Mouse (Mus musculus): ENCODE data around the gene Defa21. TPM values are rescaled to one million over a fixed set of nuclear protein-coding genes. Genes with fewer than 3 reads are reported as not detected.
"Not testable (repeated sequence)": the region's sequence is repeated elsewhere in the genome, so short reads cannot be mapped to it uniquely, and the experiment has no call there.

Defa21 gene
- polyA plus RNA-seq (2015; fragmentation: Nextera tagmentation; extraction: Ambion mirVana), result not detected in 2 replicates

DNA sequence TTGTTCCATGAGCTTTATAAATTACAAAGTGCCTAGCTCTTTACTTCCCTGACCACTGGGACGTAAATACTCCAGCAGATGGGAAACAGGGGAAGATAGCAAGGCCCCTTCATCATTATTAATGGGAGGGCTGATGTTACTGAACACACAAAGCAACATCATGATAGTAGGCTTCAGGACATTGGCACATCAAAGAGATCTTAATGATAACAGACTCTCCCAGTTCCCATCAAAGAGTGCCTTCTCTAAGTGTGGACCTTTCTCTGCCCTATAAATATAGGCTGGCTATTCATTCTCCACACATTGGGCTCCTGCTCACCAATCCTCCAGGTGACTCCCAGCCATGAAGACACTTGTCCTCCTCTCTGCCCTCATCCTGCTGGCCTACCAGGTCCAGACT, at the start of gene Defa21:
TSS of gene Defa21 (plus strand) at position 301 of the 400 bp plus-strand sequence.
- not testable (repeated sequence) for H3K9me3 ChIP-seq (replicated peaks; ENCODE audit: low read length)
- no CpG with 5 or more reads among the region's 1 CpGs for WGBS

DNA sequence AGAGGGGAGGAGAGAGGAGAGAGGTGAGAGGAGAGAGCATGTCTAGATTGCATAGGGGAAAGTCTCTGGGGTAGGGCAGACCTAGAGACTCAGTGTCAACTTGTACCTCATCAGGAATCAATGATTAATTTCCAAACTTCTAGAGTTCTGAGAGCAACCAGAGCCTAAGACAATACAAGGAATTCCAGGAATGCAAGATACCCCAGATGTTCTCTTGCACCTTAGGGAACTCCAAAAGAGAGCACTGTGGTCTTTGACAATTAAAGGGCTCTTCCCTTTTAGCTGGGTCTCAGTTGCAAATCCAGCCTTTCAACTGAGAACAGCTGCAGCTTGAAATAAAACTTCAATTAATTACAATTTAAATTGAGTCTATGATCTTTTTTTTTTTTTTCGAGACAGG, 45.5 kb upstream of the Defa21 start:
- WGBS, result 47% methylated on average over 1 of the region's 1 CpGs
- no peak overlapping the region for H3K27ac ChIP-seq
- no peak overlapping the region for H3K4me3 ChIP-seq (replicated peaks; ENCODE audit: low read depth, low read length)
- no peaks in the 10 kb centered on the region for H3K36me3 ChIP-seq (ENCODE audit: insufficient read depth, low read length)
- no peaks in the 10 kb centered on the region for H3K9me3 ChIP-seq (replicated peaks; ENCODE audit: low read length)
- no peaks in the 10 kb centered on the region for H3K4me1 ChIP-seq (replicated peaks; ENCODE audit: insufficient read depth, low read length)
- no peak for ATAC-seq (replicated peaks; ENCODE audit: low FRiP score, low read depth)
- no peak overlapping the region for H3K4me2 ChIP-seq (ENCODE audit: low read length)
- H3K27me3 ChIP-seq (ENCODE audit: insufficient read depth, low read length), result no peaks in the 10 kb centered on the region
- no peak overlapping the region for H3K9ac ChIP-seq (ENCODE audit: low read depth, low read length)
- no peak for TF ChIP-seq CTCF (IDR thresholded peaks at IDR 0.05; ENCODE audit: low read depth)
- DNase-seq (ENCODE audit: low spot score), result no peak

More for the DNA sequence above, at the start of gene Defa21:
- H3K9ac ChIP-seq (ENCODE audit: low read depth, low read length); H3K4me1 ChIP-seq (replicated peaks; ENCODE audit: insufficient read depth, low read length); ATAC-seq (replicated peaks; ENCODE audit: low FRiP score, low read depth); H3K27ac ChIP-seq; H3K4me2 ChIP-seq (ENCODE audit: low read length); H3K36me3 ChIP-seq (ENCODE audit: insufficient read depth, low read length); H3K4me3 ChIP-seq (replicated peaks; ENCODE audit: low read depth, low read length); DNase-seq (ENCODE audit: low spot score); H3K27me3 ChIP-seq (ENCODE audit: insufficient read depth, low read length): not testable (repeated sequence)

GRCm38 (mm10) chr8:20994042-20994441, 31.3 kb upstream of the Defa21 start:
- not testable (repeated sequence) for H3K36me3 ChIP-seq (ENCODE audit: insufficient read depth, low read length); H3K4me2 ChIP-seq (ENCODE audit: low read length); H3K27me3 ChIP-seq (ENCODE audit: insufficient read depth, low read length); H3K27ac ChIP-seq; H3K9ac ChIP-seq (ENCODE audit: low read depth, low read length); H3K9me3 ChIP-seq (replicated peaks; ENCODE audit: low read length); DNase-seq (ENCODE audit: low spot score); H3K4me1 ChIP-seq (replicated peaks; ENCODE audit: insufficient read depth, low read length); ATAC-seq (replicated peaks; ENCODE audit: low FRiP score, low read depth); H3K4me3 ChIP-seq (replicated peaks; ENCODE audit: low read depth, low read length)

GRCm38 (mm10) chr8:20996776-20997175, 28.6 kb upstream of the Defa21 start:
- TF ChIP-seq CTCF (IDR thresholded peaks at IDR 0.05; ENCODE audit: low read depth), result no peak
- H3K9me3 ChIP-seq (replicated peaks; ENCODE audit: low read length), result no peaks in the 10 kb centered on the region
- no peak overlapping the region for H3K4me3 ChIP-seq (replicated peaks; ENCODE audit: low read depth, low read length)
- no peaks in the 10 kb centered on the region for H3K27me3 ChIP-seq (ENCODE audit: insufficient read depth, low read length)
- 79% methylated on average over 2 of the region's 2 CpGs for WGBS
- no peaks in the 10 kb centered on the region for H3K36me3 ChIP-seq (ENCODE audit: insufficient read depth, low read length)
- no peak overlapping the region for H3K4me2 ChIP-seq (ENCODE audit: low read length)
- DNase-seq (ENCODE audit: low spot score), result no peak
- no peak overlapping the region for H3K27ac ChIP-seq
- H3K9ac ChIP-seq (ENCODE audit: low read depth, low read length), result no peak overlapping the region
- ATAC-seq (replicated peaks; ENCODE audit: low FRiP score, low read depth), result no peak
- H3K4me1 ChIP-seq (replicated peaks; ENCODE audit: insufficient read depth, low read length), result no peaks in the 10 kb centered on the region

- H3K4me3 ChIP-seq (replicated peaks; ENCODE audit: low read depth, low read length), result no peak overlapping the region
- ATAC-seq (replicated peaks; ENCODE audit: low FRiP score, low read depth), result no peak
- no peaks in the 10 kb centered on the region for H3K36me3 ChIP-seq (ENCODE audit: insufficient read depth, low read length)
- H3K4me2 ChIP-seq (ENCODE audit: low read length), result no peak overlapping the region
- H3K9me3 ChIP-seq (replicated peaks; ENCODE audit: low read length), result no peaks in the 10 kb centered on the region
- TF ChIP-seq CTCF (IDR thresholded peaks at IDR 0.05; ENCODE audit: low read depth), result no peak
- no peak overlapping the region for H3K27ac ChIP-seq
- no peak overlapping the region for H3K9ac ChIP-seq (ENCODE audit: low read depth, low read length)
- DNase-seq (ENCODE audit: low spot score), result no peak
- H3K4me1 ChIP-seq (replicated peaks; ENCODE audit: insufficient read depth, low read length), result no peaks in the 10 kb centered on the region
- no peaks in the 10 kb centered on the region for H3K27me3 ChIP-seq (ENCODE audit: insufficient read depth, low read length)
Observed at GRCm38 (mm10) chr8:20997291-20997690, 28.1 kb upstream of the Defa21 start.

DNA sequence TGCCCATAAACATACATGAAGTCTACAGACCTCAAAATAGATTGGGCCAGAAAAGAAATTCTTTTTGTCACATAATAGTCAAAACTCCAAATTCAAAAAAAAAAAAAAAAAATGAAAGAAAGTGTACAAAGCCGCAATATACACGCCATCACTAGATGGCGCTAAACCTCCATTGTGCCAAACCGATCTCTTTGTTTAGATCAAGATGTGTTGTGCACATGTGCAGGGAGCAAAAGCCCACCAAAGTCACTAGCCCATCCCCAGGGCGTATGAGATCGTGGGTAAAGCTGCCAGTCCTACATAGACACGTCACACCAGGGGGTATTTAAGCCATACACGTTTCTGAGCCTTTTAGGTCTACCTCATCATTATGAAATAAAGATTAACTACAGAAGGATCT, 24.2 kb upstream of the Defa21 start:
- DNase-seq (ENCODE audit: low spot score) (peak; percentile 0), ATAC-seq (replicated peaks; ENCODE audit: low FRiP score, low read depth) (no peak)
- WGBS, result 58% methylated on average over 8 of the region's 8 CpGs
- H3K4me2 ChIP-seq (ENCODE audit: low read length), result no peak overlapping the region
- no peaks in the 10 kb centered on the region for H3K27me3 ChIP-seq (ENCODE audit: insufficient read depth, low read length)
- H3K36me3 ChIP-seq (ENCODE audit: insufficient read depth, low read length), result no peaks in the 10 kb centered on the region
- no peak overlapping the region for H3K27ac ChIP-seq
- no peak overlapping the region for H3K9ac ChIP-seq (ENCODE audit: low read depth, low read length)
- H3K4me1 ChIP-seq (replicated peaks; ENCODE audit: insufficient read depth, low read length), result no peaks in the 10 kb centered on the region
- H3K9me3 ChIP-seq (replicated peaks; ENCODE audit: low read length), result no peaks in the 10 kb centered on the region
- H3K4me3 ChIP-seq (replicated peaks; ENCODE audit: low read depth, low read length), result no peak overlapping the region
- TF ChIP-seq CTCF (IDR thresholded peaks at IDR 0.05; ENCODE audit: low read depth), result peak; percentile 63

DNA sequence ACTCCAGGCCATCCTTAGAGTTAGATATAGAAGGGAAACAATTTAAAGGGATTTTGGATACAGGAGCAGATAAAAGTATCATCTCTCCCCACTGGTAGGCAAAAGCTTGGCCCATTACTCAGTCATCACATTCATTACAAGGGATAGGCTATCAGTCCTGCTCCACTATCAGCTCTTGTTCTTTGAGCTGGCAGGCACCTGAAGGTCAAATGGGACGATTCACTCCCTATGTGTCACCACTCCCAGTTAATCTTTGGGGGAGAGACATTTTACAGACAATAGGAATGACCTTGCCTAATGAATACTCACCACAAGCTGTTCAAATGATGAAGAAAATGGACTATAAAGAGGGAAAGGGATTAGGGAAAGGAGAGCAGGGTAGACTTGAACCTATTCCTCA, 18.5 kb upstream of the Defa21 start:
- Histone ChIP-seq H3K27ac (no peak overlapping the region), H3K4me3 (replicated peaks; ENCODE audit: low read depth, low read length) (no peak overlapping the region), H3K9me3 (replicated peaks; ENCODE audit: low read length) (no peaks in the 10 kb centered on the region), H3K36me3 (ENCODE audit: insufficient read depth, low read length) (no peaks in the 10 kb centered on the region), H3K9ac (ENCODE audit: low read depth, low read length) (no peak overlapping the region), H3K4me1 (replicated peaks; ENCODE audit: insufficient read depth, low read length) (no peaks in the 10 kb centered on the region), H3K4me2 (ENCODE audit: low read length) (no peak overlapping the region), H3K27me3 (ENCODE audit: insufficient read depth, low read length) (no peaks in the 10 kb centered on the region)
- WGBS, result 24% methylated on average over 1 of the region's 1 CpGs
- no peak for TF ChIP-seq CTCF (IDR thresholded peaks at IDR 0.05; ENCODE audit: low read depth)
- ATAC-seq (replicated peaks; ENCODE audit: low FRiP score, low read depth) (no peak), DNase-seq (ENCODE audit: low spot score) (no peak)

- DNase-seq (ENCODE audit: low spot score); H3K4me1 ChIP-seq (replicated peaks; ENCODE audit: insufficient read depth, low read length); H3K27ac ChIP-seq; H3K27me3 ChIP-seq (ENCODE audit: insufficient read depth, low read length); H3K36me3 ChIP-seq (ENCODE audit: insufficient read depth, low read length); H3K4me3 ChIP-seq (replicated peaks; ENCODE audit: low read depth, low read length); H3K9me3 ChIP-seq (replicated peaks; ENCODE audit: low read length); ATAC-seq (replicated peaks; ENCODE audit: low FRiP score, low read depth); H3K4me2 ChIP-seq (ENCODE audit: low read length); H3K9ac ChIP-seq (ENCODE audit: low read depth, low read length): not testable (repeated sequence)
- WGBS, result 46% methylated on average over 6 of the region's 6 CpGs
Observed at GRCm38 (mm10) chr8:21008578-21008977, 16.8 kb upstream of the Defa21 start.

- not testable (repeated sequence) for H3K4me2 ChIP-seq (ENCODE audit: low read length); H3K9me3 ChIP-seq (replicated peaks; ENCODE audit: low read length); H3K27ac ChIP-seq; H3K4me3 ChIP-seq (replicated peaks; ENCODE audit: low read depth, low read length); DNase-seq (ENCODE audit: low spot score); H3K9ac ChIP-seq (ENCODE audit: low read depth, low read length); H3K36me3 ChIP-seq (ENCODE audit: insufficient read depth, low read length); H3K4me1 ChIP-seq (replicated peaks; ENCODE audit: insufficient read depth, low read length); ATAC-seq (replicated peaks; ENCODE audit: low FRiP score, low read depth); H3K27me3 ChIP-seq (ENCODE audit: insufficient read depth, low read length)
- 83% methylated on average over 1 of the region's 1 CpGs for WGBS
Observed at GRCm38 (mm10) chr8:21010548-21010947, 14.8 kb upstream of the Defa21 start.

- H3K9ac ChIP-seq (ENCODE audit: low read depth, low read length); H3K4me2 ChIP-seq (ENCODE audit: low read length); ATAC-seq (replicated peaks; ENCODE audit: low FRiP score, low read depth); H3K4me1 ChIP-seq (replicated peaks; ENCODE audit: insufficient read depth, low read length); H3K9me3 ChIP-seq (replicated peaks; ENCODE audit: low read length); H3K36me3 ChIP-seq (ENCODE audit: insufficient read depth, low read length); H3K4me3 ChIP-seq (replicated peaks; ENCODE audit: low read depth, low read length); H3K27ac ChIP-seq; DNase-seq (ENCODE audit: low spot score); H3K27me3 ChIP-seq (ENCODE audit: insufficient read depth, low read length): not testable (repeated sequence)
- WGBS, result no CpG with 5 or more reads among the region's 1 CpGs
Observed at GRCm38 (mm10) chr8:21054747-21055146, 29.4 kb downstream of the Defa21 start, which contains the start of gene Defa23. TSS of gene Defa23 (plus strand) at chr8:21055047.
